Mouse (Mus musculus): ENCODE results near the gene Gm10300. TPM values are rescaled to one million over a fixed set of nuclear protein-coding genes. Genes with fewer than 3 reads are reported as not detected.

Gm10300 gene
- polyA plus RNA-seq (2016; fragmentation: Nextera tagmentation; extraction: Ambion mirVana), result 0.14 TPM in 1 of 2 replicates, not detected in the other

DNA sequence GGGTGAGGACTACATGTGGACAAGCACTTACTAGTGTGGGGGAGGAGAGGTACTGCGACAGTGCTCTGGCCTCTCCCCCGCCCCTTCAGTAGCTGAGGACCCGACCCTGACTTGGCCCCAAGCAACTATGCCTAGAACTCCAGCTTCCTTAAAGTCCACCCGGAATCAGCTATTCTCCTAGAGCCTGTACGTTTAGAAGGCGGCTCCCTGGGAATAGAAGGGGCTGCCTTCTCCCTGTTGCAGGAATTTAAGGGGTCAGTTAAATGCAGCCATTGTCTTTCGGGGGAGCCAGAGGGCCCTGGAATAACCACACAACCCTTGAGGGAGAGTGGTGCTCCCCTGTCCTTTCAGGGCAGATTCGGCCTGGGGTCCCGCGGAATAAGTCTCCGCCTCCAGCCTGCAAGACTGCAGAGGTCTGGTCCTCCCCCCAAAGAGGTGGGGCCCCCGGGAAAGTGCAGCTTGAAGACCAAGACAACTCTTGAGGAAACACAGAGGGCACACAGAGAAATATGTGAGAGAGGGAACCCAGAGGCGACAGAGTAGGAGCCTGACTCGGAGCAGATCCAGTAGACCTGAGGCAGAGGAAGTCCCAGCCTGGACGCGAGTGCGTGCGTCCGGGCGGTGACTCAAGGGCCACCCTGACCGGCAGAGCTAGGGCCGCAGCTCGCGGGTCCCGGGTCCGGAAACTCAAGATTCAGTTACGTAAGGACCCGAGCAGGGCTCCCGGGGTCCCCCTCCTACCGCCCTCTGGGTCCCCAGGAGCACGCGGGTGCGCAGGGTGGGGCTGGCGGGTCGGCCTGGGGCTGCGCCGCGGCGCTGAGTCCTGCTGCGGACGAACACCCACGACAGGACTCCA is at the start of gene Gm10300:
Gene Gm10300 (plus strand): TSS at position 621 of the 856 bp plus-strand sequence.
- under 1% methylated on average over 42 of the region's 42 CpGs for WGBS
- Histone ChIP-seq H3K27me3 (ENCODE audit: insufficient read depth, poor library complexity, severe bottlenecking) (peaks cover 59% of the 10 kb centered on the region), H3K36me3 (no peaks in the 10 kb centered on the region), H3K4me3 (peak within 1 kb of the TSS; percentile 70), H3K9me3 (no peaks in the 10 kb centered on the region), H3K4me1 (replicated peaks) (peaks cover 52% of the 10 kb centered on the region), H3K27ac (peak within 1 kb of the TSS; percentile 84)
- DNase-seq (ENCODE audit: low spot score), result peak; percentile 57

DNA sequence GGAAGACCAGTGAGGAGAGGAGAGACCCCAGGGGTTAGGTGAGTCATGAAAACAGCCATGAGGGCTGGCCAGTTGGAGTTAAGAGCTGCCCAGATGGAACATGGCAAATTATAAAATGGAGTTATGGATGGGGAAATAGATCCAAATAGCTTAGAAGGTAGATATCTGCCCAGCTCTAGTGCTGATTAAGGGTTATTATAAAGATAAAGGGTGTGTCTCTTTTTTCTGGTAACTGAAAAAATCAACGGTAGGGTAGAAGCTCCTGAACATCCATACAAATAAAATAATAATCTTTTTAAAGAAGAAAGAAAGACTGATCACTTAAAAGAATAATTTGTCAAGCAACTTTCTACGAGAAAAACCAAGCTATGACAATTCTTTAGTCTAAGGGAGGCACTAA is 49.2 kb upstream of the Gm10300 start:
- Histone ChIP-seq H3K27ac (no peak overlapping the region), H3K36me3 (peaks cover 20% of the 10 kb centered on the region), H3K4me1 (replicated peaks) (peaks cover 18% of the 10 kb centered on the region), H3K4me3 (no peak overlapping the region), H3K9me3 (no peaks in the 10 kb centered on the region), H3K27me3 (ENCODE audit: insufficient read depth, poor library complexity, severe bottlenecking) (no peaks in the 10 kb centered on the region)
- DNase-seq (ENCODE audit: low spot score), result no peak
- WGBS, result 93% methylated on average over 2 of the region's 2 CpGs

DNA sequence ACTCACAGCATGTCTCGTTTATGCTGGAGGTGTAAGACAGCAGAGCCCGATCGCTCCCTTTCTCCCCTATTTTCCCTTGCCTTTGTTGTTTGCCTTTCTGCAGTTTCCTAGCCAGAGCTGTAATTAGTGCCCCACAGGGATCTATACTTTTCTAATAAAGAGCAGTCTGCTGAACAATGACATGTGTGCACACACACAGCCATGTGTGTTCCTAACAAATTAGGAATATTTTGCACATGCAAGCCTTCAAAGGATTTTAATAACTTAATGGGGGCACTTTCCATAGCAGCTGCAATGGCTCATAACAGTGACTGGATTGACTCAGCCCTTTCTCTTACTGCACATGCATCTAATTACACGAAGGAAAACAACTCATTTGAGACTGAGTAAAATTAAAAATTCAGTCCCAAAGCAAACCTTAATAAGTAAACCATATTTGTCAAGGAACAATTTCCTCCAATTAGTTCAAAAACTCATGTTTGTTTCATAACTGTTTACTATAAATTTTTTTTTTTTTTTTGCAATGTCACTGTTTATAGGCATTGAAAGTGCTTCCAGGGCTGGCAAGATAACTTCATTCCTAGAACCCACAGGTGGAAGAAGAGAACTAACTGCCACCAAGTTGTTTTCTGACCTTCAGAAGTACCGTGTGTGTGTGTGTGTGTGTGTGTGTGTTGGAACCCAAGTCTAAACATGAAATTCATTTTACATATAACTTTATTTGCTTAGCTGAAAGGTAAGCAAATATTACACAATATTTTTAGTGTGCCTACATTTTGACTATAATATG is 48.6 kb upstream of the Gm10300 start:
- 41% methylated on average over 5 of the region's 5 CpGs for WGBS

DNA sequence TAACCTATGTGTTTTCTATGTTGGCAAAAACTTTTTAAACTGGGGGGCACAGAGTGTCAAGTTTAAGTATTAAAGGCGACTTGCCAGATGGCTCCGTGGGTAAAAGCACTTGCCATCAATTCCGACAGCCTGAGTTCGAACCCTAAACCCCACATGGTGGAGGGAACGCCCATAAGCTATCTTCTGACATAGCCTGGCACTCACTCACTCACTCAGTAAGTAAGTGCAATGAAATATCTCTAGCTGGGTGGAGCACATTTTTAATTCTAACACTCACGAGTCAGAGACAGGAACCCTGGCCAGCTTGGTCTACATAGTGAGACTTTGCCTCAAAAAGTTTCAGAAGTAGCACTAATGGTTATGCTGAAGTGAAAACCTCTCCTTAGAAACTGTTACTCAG is 47.3 kb upstream of the Gm10300 start:
- H3K9me3 ChIP-seq, result no peaks in the 10 kb centered on the region
- DNase-seq (ENCODE audit: low spot score), result no peak
- no peak overlapping the region for H3K4me3 ChIP-seq
- no peak overlapping the region for H3K27ac ChIP-seq
- 90% methylated on average over 6 of the region's 6 CpGs for WGBS
- no peaks in the 10 kb centered on the region for H3K27me3 ChIP-seq (ENCODE audit: insufficient read depth, poor library complexity, severe bottlenecking)
- H3K4me1 ChIP-seq (replicated peaks), result peaks cover 37% of the 10 kb centered on the region
- H3K36me3 ChIP-seq, result peaks cover 16% of the 10 kb centered on the region

More for the DNA sequence above, 48.6 kb upstream of the Gm10300 start:
- Histone ChIP-seq H3K4me1 (replicated peaks) (peaks cover 25% of the 10 kb centered on the region), H3K9me3 (no peaks in the 10 kb centered on the region), H3K4me3 (no peak overlapping the region), H3K27me3 (ENCODE audit: insufficient read depth, poor library complexity, severe bottlenecking) (no peaks in the 10 kb centered on the region), H3K27ac (no peak overlapping the region), H3K36me3 (peaks cover 20% of the 10 kb centered on the region)
- DNase-seq (ENCODE audit: low spot score), result no peak

DNA sequence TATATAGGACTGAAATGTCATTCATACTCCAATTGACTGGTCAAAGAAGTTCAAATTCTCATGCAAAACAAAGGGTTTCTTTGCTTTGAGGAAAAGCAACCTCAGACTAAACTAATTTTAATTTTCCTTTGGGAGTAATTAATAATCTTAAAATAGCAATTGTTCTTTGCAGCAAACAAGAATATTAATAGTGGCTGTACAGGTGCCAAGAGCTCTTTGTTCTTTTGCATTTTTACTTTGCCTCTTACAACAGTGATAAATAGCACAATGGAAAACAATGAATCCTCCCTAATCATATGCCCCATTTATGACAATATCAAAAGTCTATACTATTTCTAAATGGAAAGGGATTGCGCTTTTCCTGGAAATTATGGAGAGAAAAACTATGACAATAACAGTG is 46.7 kb upstream of the Gm10300 start:
- no peak for DNase-seq (ENCODE audit: low spot score)
- peaks cover 11% of the 10 kb centered on the region for H3K36me3 ChIP-seq
- H3K27ac ChIP-seq, result no peak overlapping the region
- no peak overlapping the region for H3K4me3 ChIP-seq
- no peaks in the 10 kb centered on the region for H3K9me3 ChIP-seq
- WGBS, result 99% methylated on average over 1 of the region's 1 CpGs
- H3K4me1 ChIP-seq (replicated peaks), result peaks cover 41% of the 10 kb centered on the region
- H3K27me3 ChIP-seq (ENCODE audit: insufficient read depth, poor library complexity, severe bottlenecking), result no peaks in the 10 kb centered on the region

DNA sequence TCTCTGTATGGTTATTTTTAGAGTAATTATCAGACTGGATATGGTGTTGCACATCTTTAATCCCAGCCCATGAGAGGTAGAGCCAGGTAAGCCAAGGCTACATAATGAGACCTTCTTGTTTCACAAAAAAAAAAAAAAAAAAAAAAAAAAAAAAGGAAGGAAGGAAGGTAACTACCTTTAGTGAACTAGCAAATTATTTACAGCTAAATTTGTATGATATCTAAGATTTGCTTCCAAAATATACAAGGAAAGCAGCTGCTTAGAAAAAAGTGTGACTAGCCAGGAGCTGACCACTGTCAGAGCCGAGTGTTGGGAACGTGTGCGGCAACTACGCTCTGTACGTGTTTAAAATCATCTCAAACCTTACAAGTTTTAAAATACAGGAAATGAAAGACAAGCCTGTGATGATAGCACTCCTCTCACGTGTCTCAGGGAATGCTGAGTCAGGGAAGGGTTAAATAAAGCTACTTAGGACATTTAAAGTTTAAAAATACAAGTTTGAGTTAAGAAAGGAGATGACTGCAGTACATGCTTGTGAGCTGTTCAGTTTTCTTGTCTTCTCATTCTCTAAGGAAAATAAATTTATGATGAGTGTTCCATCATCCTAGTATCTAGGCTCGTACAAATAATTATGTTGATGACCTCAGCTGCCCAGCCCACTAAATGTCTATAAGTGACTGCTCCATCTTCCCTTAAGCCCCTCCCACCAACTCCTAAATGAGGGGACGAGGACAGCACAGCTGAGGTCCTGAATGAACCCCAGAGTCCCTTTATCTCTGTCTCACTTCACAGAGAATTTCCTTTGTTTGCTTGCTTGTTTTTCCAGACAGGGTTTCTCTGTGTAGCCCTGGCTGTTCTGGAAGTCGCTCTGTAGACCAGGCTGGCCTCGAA is 44.4 kb upstream of the Gm10300 start:
- no peak overlapping the region for H3K4me3 ChIP-seq
- DNase-seq (ENCODE audit: low spot score), result no peak
- H3K27ac ChIP-seq, result peak overlapping the region; percentile 76
- H3K4me1 ChIP-seq (replicated peaks), result peaks cover 52% of the 10 kb centered on the region
- 0 out of 2 replicates have a peak, but pooled peaks cover 4% of the 10 kb centered on the region for H3K36me3 ChIP-seq
- H3K9me3 ChIP-seq, result no peaks in the 10 kb centered on the region
- no peaks in the 10 kb centered on the region for H3K27me3 ChIP-seq (ENCODE audit: insufficient read depth, poor library complexity, severe bottlenecking)
- WGBS, result 71% methylated on average over 10 of the region's 10 CpGs

DNA sequence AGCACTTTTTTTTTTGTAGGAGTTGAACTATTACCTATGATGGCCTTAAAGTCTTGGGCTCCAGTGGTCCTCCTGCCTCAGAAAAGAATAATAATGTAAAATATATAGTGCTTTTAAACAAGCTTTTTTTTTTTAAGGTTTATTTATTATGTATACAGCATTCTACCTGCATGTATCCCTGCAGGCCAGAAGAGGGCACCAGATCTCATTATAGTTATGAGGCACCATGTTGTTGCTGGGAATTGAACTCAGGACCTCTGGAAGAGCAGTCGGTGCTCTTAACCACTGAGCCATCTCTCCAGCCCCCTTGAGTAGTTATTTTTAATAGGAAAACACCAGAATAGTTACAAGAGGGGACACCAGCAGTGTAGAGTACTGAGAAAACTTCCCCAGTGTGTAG is 41.3 kb upstream of the Gm10300 start:
- Histone ChIP-seq H3K4me3 (no peak overlapping the region), H3K27me3 (ENCODE audit: insufficient read depth, poor library complexity, severe bottlenecking) (no peaks in the 10 kb centered on the region), H3K4me1 (replicated peaks) (peaks cover 71% of the 10 kb centered on the region), H3K36me3 (peaks cover 10% of the 10 kb centered on the region; the same call in 1 of the 2 replicates), H3K27ac (0 out of 2 replicates have a peak overlapping the region, but pooled peaks have one; percentile 67), H3K9me3 (no peaks in the 10 kb centered on the region)
- DNase-seq (ENCODE audit: low spot score), result no peak
- WGBS, result 93% methylated on average over 1 of the region's 1 CpGs

DNA sequence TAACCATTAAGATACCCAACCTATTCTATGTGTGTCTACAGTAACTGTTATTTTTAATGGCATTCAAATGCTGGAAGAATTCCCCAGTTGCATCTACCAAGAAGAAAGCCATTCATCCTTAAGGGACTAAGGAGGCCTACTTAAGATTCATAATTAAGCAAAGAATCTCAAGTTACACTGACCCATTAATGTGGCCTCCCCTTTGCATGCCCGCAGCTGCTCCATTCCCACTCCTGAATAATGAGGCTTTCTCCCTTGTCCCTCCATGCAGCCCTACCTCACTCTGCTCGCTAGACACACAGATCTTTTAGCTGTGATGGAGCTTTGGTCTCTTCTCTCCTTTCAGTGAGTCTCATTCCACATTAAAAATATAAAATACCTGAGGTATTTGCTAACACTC is 40.3 kb upstream of the Gm10300 start:
- no peak overlapping the region for H3K4me3 ChIP-seq
- H3K4me1 ChIP-seq (replicated peaks), result peaks cover 76% of the 10 kb centered on the region
- H3K27ac ChIP-seq, result peak overlapping the region; percentile 68; the same call in 1 of the 2 replicates
- DNase-seq (ENCODE audit: low spot score), result no peak
- H3K36me3 ChIP-seq, result peaks cover 12% of the 10 kb centered on the region; the same call in 1 of the 2 replicates
- WGBS, result 43% methylated on average over 2 of the region's 2 CpGs
- no peaks in the 10 kb centered on the region for H3K9me3 ChIP-seq
- no peaks in the 10 kb centered on the region for H3K27me3 ChIP-seq (ENCODE audit: insufficient read depth, poor library complexity, severe bottlenecking)

DNA sequence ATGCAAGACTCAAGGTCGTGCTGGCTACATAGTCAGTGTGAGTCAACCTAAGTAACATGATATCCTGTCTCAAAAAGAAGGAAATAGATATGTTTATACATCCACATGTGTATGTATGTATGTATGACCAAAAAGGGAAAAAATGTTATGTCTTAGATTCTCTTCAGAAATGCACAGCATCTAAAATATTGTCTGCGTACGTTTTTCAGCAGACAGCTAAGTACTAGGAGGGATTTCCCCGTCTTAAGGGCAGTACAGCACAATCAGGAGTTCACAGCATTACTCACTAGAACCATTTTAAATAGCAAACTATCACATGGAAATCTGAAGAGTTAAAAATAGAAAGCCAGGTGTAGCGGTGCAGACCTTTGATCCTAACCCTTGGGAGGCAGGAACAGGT is 37.4 kb upstream of the Gm10300 start:
- no peaks in the 10 kb centered on the region for H3K27me3 ChIP-seq (ENCODE audit: insufficient read depth, poor library complexity, severe bottlenecking)
- H3K9me3 ChIP-seq, result no peaks in the 10 kb centered on the region
- no peak overlapping the region for H3K4me3 ChIP-seq
- no peak overlapping the region for H3K27ac ChIP-seq
- DNase-seq (ENCODE audit: low spot score), result no peak
- H3K4me1 ChIP-seq (replicated peaks), result peaks cover 67% of the 10 kb centered on the region
- WGBS, result 91% methylated on average over 5 of the region's 5 CpGs
- H3K36me3 ChIP-seq, result peaks cover 20% of the 10 kb centered on the region; the same call in 1 of the 2 replicates

DNA sequence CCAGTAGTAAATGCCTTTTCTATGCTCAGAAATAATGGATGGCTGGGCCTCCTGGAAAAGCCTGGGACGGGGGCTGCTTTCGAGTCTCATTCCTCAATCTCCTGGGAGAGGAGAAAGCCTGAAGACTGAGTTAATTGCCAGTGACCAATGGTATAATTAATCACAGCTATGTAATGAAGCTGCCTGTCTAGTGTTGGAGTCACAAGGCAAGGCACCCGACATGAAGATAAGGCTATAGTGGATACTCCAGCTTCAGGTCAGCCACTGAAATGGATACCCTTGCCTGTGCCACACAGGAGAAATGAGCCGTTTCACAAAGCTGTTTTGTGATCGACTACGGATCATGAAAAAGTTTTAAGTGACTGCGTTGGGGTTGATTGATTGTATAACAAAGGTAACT is 36.5 kb upstream of the Gm10300 start:
- no peak for DNase-seq (ENCODE audit: low spot score)
- Histone ChIP-seq H3K4me1 (replicated peaks) (peaks cover 65% of the 10 kb centered on the region), H3K4me3 (no peak overlapping the region), H3K9me3 (no peaks in the 10 kb centered on the region), H3K27me3 (ENCODE audit: insufficient read depth, poor library complexity, severe bottlenecking) (no peaks in the 10 kb centered on the region), H3K36me3 (peaks cover 20% of the 10 kb centered on the region; the same call in 1 of the 2 replicates), H3K27ac (peak overlapping the region; percentile 45; the same call in 1 of the 2 replicates)
- 61% methylated on average over 7 of the region's 7 CpGs for WGBS

DNA sequence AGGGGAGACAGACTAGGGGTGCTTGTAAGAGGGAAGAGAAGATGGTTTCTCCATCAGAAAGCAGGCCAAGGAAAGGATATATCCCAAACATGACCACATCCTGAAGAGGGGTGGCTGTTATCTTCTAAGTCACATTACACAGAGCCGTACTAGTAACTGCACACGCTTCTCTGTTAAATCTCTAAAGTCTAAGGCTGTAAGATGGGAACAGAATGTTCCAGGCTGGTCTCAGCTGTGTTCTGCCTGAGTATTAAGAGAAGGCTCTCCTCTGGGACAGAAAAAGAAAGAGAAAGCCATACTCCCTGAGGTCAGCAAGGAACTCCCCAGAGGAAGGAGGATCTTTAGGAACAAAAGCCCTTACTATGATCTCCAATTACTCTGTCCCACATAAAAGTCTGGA is 35.7 kb upstream of the Gm10300 start:
- peaks cover 60% of the 10 kb centered on the region for H3K4me1 ChIP-seq (replicated peaks)
- no peak overlapping the region for H3K4me3 ChIP-seq
- no peaks in the 10 kb centered on the region for H3K27me3 ChIP-seq (ENCODE audit: insufficient read depth, poor library complexity, severe bottlenecking)
- no peaks in the 10 kb centered on the region for H3K9me3 ChIP-seq
- WGBS, result 83% methylated on average over 2 of the region's 2 CpGs
- H3K36me3 ChIP-seq, result peaks cover 16% of the 10 kb centered on the region; the same call in 1 of the 2 replicates
- DNase-seq (ENCODE audit: low spot score), result no peak
- H3K27ac ChIP-seq, result peak overlapping the region; percentile 45; the same call in 1 of the 2 replicates

DNA sequence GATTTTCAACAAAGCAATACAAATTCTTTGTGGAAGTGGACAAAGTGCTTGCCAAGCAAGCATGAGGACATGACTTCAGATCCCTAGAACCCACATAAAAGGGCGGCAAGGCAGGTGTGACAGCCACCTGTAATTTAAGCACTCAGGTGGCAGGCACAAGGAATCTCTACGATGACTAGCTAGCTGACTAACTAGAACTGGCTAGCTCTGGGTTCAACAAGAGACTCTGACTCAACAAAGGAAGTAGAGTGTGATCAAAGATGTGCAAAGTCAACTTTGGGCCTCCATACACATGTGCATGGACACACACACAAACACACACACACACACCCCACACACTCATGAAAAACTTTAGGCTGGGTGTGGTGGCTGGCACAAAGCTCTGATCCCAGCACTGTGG is 35.0 kb upstream of the Gm10300 start:
- peaks cover 54% of the 10 kb centered on the region for H3K4me1 ChIP-seq (replicated peaks)
- H3K9me3 ChIP-seq, result no peaks in the 10 kb centered on the region
- peak overlapping the region; percentile 24; the same call in 1 of the 2 replicates for H3K27ac ChIP-seq
- H3K4me3 ChIP-seq, result no peak overlapping the region
- no peaks in the 10 kb centered on the region for H3K27me3 ChIP-seq (ENCODE audit: insufficient read depth, poor library complexity, severe bottlenecking)
- H3K36me3 ChIP-seq, result peaks cover 16% of the 10 kb centered on the region; the same call in 1 of the 2 replicates
- 89% methylated on average over 2 of the region's 2 CpGs for WGBS
- no peak for DNase-seq (ENCODE audit: low spot score)

Measured in hindbrain, embryonic 10.5 days (tissue).